Mouse (Mus musculus) kidney, postnatal 14 days (tissue): ENCODE measurements around the gene Rtn4rl2.
"Not testable (repeated sequence)": the region's sequence is repeated elsewhere in the genome, so short reads cannot be mapped to it uniquely, and the experiment has no call there.

Experiments used
- DNase-seq: peaks from one replicate; pipeline ENCODE4 v3.0.0; 2022; ENCODE audit warnings: mixed read lengths

Rtn4rl2 gene

GRCm38 (mm10) chr2:84886234-84886731 lies at the start of gene Rtn4rl2:
Gene Rtn4rl2 (minus strand): TSS chr2:84886710.
- no peak for DNase-seq

- no peak for DNase-seq
Measured at GRCm38 (mm10) chr2:84935065-84935464, 48.6 kb upstream of the Rtn4rl2 start.

GRCm38 (mm10) chr2:84934649-84935007 lies 48.1 kb upstream of the Rtn4rl2 start:
- no peak for DNase-seq

GRCm38 (mm10) chr2:84933992-84934648 lies 47.6 kb upstream of the Rtn4rl2 start:
- DNase-seq: no peak

- no peak for DNase-seq
Measured at GRCm38 (mm10) chr2:84930186-84930585, 43.7 kb upstream of the Rtn4rl2 start.

- no peak for DNase-seq
Measured at GRCm38 (mm10) chr2:84919601-84920108, 33.1 kb upstream of the Rtn4rl2 start.

- no peak for DNase-seq
Measured at GRCm38 (mm10) chr2:84918188-84918587, 31.7 kb upstream of the Rtn4rl2 start.

- peak; percentile 79 for DNase-seq
Measured at GRCm38 (mm10) chr2:84916548-84917320, 30.2 kb upstream of the Rtn4rl2 start.

GRCm38 (mm10) chr2:84915330-84915729 lies 28.8 kb upstream of the Rtn4rl2 start:
- peak; percentile 31 for DNase-seq

GRCm38 (mm10) chr2:84913881-84914280 lies 27.4 kb upstream of the Rtn4rl2 start:
- no peak for DNase-seq

GRCm38 (mm10) chr2:84912722-84913121 lies 26.2 kb upstream of the Rtn4rl2 start:
- no peak for DNase-seq

GRCm38 (mm10) chr2:84896686-84897085 lies 10.2 kb upstream of the Rtn4rl2 start:
- DNase-seq: not testable (repeated sequence)

GRCm38 (mm10) chr2:84895495-84896198 lies 9.1 kb upstream of the Rtn4rl2 start:
- no peak for DNase-seq

GRCm38 (mm10) chr2:84893359-84893758 lies 6.8 kb upstream of the Rtn4rl2 start:
- no peak for DNase-seq

GRCm38 (mm10) chr2:84890045-84890340 lies 3.5 kb upstream of the Rtn4rl2 start:
- peak; percentile 87 for DNase-seq

GRCm38 (mm10) chr2:84889316-84890044 lies 3.0 kb upstream of the Rtn4rl2 start:
- DNase-seq: no peak

GRCm38 (mm10) chr2:84888657-84889315 lies 2.3 kb upstream of the Rtn4rl2 start:
- DNase-seq: peak; percentile 78

GRCm38 (mm10) chr2:84887411-84888271 lies 1.1 kb upstream of the Rtn4rl2 start:
- DNase-seq: peak; percentile 51

GRCm38 (mm10) chr2:84886821-84887281 lies 341 bp upstream of the Rtn4rl2 start:
- peak; percentile 33 for DNase-seq

- DNase-seq: no peak
Measured at GRCm38 (mm10) chr2:84885084-84886055, 1.1 kb downstream of the Rtn4rl2 start.
